Mouse (Mus musculus) erythroblast, adult 5-6 weeks (primary cell): ENCODE results near the gene Atp5g1. TPM values are rescaled to one million over a fixed set of nuclear protein-coding genes. Genes with fewer than 3 reads are reported as not detected.
"Not testable (repeated sequence)": the region's sequence is repeated elsewhere in the genome, so short reads cannot be mapped to it uniquely, and the experiment has no call there.

Experiments
- ATAC-seq: replicated peaks from 2 replicates; pipeline ENCODE4 v1.8.0; 2016; ENCODE audit warnings: moderate number of reproducible peaks, mild to moderate bottlenecking, moderate TSS enrichment, inconsistent platforms; ENCODE audit not compliant: poor library complexity, low FRiP score, severe bottlenecking
- total RNA-seq, 2 experiments: library from RNA; stranded (forward) in 1 of 2; stranded (reverse) in 1 of 2; fragments of 150-400 nt in 1 of 2; fragments of 200-764, 138-1000 nt in 1 of 2; gene quantifications; 2 replicates each; pipeline versions ENCODE4 v1.2.3 to v1.2.4; 2015 to 2017; ENCODE audit warnings: low replicate concordance in 2 of 2

Gene Atp5g1
- total RNA-seq (2015; ENCODE audit: low replicate concordance): 127 and 128 TPM in 2 replicates
- 4.8 and 21.7 TPM in 2 replicates for total RNA-seq (2017; ENCODE audit: low replicate concordance)

DNA sequence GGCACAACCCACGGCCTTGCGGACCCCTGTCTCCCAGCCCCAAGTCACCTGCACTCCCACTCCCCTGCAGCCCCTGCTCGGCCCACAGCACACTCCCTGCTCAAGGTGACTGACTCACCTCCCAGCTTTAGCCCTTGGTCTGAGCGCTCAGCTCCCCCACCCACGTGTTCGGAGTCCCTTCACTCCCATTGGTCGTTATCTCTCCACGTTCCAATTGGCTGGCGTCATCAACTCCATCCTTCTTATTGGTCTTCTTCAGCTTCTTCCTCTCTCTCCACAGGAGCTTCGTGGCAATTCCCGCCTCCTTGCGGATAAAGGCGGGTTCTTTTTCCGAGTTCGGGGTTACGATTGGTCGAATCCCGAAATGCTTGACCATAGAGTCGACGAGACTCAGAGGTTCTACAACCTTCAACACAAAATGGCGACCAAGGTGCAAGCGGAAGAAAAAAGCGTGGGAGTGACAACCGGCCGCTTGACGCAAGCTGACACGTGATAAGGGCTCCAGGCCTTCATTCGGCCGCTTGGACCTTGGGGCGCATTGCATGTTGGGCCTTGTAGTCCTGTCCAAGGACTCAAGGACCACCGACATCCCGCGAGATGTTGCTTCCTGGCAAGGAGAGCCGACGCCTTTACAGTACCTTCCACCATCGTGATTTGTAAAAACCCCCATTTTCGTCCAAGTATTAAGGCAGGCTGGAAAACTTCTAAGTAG is at the start of gene Atp5g1:
Gene Atp5g1, minus strand, starts transcription at position 162 of the 712 bp plus-strand sequence.
- ATAC-seq: peak; percentile 95

DNA sequence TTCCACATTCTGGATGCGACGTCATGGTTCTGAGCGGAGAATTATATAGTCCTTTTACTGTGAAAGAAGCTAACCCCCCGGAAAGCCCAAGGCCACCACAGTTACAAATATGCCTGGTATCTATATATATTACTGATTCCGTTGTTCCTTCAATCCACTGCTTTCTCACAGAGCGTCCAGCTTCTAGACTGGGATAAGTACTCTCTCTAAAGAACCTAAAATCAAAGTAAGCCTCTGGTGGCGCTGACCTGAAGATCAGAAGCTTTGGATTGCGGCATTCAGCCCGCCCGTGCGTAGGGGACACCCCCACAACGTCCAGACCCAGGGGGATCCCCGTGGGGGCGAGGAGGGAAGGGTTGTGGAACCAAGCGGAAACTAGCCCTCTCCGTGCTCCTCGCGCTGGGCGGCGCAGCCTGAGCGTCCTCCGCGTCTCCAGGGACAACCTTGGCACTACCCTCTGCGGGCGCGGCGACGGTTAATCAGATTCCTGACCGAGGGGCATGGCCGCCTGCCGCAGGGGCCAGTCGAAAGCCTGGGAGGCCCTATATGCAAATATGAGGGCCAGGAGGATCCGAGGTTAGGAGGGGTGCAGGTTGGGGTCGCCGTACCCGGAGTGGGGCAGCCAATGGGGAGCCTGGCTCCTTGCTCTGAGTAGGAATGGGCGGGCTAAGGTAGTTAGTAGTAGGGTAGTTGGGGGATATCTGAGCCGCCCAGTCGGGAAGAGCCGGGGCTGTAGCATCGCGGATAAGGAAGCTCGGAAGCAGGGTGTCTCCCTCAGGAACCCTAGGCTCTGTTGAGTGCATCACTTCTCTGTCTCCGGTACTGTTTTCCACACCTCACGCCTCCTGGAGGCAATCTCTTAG is 48.8 kb upstream of the Atp5g1 start:
- ATAC-seq: no peak

DNA sequence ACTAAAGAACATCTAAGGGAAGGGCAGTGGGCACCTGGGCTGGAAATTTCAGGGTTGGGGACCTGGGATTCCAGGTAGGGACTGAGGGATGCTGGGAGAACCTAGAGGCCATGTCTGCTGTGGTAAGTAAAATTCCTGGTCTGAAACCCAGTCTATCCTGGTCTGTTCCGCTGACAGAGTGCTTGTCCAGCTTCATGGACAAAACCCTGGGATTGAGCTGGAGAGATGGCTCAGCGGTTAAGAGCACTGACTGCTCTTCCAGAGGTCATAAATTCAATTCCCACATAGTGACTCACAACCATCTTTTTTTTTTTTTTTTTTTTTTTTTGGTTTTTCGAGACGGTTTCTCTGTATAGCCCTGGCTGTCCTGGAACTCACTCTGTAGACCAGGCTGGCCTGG is 47.3 kb upstream of the Atp5g1 start:
- ATAC-seq: not testable (repeated sequence)

DNA sequence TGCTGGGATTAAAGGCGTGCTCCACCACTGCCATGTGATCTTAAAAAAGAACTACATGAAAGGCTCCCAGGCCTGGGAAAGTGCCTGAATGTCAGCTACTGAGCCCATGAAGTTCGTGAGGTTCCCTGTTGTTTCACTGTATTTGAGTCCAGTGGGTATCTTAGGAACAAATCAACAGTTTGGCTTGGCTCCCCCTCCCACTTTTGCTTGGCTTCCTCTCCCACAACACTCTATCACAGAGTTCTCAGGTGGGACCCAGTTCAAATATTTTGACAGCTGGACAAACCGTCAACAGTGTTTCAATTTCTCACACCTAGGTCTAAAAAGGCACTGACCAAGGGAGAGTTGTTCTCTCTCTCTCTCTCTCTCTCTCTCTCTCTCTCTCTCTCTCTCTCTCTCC is 43.9 kb upstream of the Atp5g1 start:
- no peak for ATAC-seq

DNA sequence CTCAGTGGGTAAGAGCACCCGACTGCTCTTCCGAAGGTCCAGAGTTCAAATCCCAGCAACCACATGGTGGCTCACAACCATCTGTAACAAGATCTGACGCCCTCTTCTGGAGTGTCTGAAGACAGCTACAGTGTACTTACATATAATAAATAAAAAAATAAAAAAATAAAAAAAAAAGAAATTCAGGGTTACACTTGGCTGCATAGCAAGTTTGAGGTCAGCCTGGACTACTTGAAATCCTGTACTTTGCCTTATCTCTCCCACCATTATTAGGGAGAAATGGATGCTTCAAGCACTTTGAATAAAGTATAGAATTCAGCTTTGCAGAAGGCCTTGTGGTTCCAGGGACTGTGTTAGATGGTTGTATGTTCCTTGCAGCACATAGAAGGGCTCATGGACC is 41.5 kb upstream of the Atp5g1 start:
- not testable (repeated sequence) for ATAC-seq

DNA sequence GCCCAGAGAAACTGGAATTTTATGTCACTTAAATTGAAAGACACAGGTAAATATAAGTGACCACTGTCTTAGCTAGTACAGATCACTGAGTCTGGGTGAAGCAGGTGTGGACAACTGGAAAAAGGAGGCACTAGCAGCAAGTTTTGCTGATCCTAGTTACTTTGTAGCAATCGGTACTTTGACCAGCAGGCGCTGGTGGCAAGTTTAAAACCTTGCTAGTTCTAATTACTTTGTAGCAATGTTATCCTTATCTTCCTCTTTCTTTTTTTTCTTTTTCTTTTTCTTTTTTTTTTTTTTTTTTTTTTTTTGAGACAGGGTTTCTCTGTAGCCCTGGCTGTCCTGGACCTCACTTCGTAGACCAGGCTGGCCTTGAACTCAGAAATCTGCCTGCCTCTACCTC is 40.6 kb upstream of the Atp5g1 start:
- ATAC-seq: no peak

DNA sequence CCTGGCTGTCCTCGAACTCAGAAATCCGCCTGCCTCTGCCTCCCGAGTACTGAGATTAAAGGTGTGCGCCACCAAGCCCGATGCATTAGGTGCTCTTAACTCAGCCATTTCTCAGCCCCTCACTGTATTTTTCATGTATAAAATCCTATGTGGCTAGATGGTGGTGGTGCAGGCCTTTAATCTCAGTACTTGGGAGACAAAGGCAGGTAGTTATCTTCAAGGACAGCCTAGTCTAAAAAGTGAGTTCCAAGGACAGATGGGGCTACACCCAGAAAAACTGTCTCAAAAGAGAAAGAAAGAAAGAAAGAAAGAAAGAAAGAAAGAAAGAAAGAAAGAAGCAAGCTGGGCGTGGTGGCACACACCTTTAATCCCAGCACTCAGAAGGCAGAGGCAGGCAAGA is 39.9 kb upstream of the Atp5g1 start:
- ATAC-seq: no peak

GRCm38 (mm10) chr11:96114077-96114476 is 38.6 kb upstream of the Atp5g1 start:
- no peak for ATAC-seq

- no peak for ATAC-seq
Observed at GRCm38 (mm10) chr11:96111751-96112150, 36.3 kb upstream of the Atp5g1 start, which contains the start of gene Calcoco2. TSS of gene Calcoco2 (minus strand) at chr11:96111964.

GRCm38 (mm10) chr11:96110950-96111349 is 35.5 kb upstream of the Atp5g1 start:
- ATAC-seq: not testable (repeated sequence)

DNA sequence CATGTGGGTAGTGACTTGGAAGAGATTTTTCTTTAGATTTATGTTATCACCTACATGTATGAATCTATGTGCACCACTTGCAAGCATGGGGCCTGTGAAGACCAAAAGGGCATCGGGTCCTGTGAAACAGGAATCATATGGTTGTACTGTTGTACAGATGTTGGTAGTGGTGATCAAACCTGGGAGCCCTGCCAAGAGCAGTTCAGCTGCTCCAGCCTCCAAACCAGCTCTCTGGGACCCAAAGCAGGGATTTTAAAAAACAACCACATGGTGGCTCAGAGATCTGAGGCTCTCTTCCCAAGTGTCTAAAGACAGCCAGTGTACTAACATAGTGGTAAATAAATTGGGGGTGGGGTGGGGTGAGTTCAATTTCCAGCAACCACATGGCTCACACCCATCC is 32.9 kb upstream of the Atp5g1 start:
- ATAC-seq: no peak

GRCm38 (mm10) chr11:96093361-96093760 is 17.9 kb upstream of the Atp5g1 start:
- ATAC-seq: peak; percentile 82

DNA sequence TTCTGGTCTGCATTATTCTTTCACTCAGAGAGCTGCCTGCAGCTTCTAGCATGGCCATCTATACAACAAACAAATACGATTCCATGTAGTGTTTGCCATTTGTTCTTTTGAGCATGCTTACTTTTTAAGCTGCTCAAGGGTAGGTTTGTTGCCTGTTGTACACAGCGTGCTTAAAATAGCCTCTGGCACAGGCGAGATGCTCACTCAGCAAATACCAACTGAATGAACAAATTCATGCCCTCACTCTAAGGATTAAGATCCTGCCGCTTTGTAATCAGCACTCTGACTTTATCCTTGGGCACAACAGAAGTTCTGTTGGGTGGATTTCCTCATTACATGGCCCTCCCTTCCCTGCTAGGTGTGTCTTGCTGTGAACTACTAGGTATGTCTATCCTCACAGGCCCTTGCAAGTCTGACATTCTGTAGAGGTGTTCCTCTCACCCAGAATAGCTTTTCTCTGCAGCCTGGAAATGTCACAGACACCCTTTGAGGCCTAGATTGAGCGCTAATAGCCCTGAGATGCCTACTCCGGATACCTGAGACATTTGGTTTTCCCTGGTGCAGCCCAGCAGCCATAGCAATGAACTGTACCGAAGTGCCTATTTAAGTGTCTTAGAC is 17.3 kb upstream of the Atp5g1 start:
- ATAC-seq: no peak; the same call in 1 of the 2 replicates

DNA sequence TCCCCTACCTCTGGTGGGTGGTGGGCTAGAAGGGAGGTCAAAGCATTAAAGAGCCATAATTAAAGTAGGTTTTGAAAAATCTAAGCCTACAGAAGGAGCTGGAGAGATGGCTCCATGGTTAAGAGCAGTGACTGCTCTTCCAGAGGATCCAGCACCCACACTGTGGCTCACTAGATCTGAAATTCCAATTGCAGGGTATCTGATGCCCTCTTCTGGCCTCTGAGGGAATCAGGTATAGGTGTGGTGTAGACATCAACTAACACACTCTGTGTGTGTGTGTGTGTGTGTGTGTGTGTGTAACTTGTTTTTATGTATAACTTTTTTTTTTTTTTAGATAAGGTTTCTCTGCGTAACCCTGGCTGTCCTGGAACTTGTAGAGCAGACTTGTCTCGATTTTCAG is 15.6 kb upstream of the Atp5g1 start:
- no peak for ATAC-seq

DNA sequence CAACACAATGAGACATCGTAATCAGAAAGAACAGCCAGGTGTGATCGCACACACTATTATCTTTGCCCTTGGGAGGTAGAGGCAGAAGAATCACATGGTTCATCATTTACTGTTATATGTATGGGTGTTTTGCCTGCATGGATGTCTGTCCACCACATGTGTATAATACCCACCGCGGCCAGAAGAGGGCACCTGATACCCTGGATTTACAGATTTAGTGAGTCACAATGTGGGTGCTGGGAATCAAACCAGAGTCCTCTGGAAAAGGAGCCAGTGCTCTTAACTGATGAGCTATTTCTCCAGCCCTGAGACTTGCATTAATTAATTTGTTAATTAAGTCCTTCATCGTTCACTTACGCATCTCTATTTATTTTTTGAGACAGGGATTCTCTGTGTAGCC is 12.5 kb upstream of the Atp5g1 start:
- ATAC-seq: no peak

DNA sequence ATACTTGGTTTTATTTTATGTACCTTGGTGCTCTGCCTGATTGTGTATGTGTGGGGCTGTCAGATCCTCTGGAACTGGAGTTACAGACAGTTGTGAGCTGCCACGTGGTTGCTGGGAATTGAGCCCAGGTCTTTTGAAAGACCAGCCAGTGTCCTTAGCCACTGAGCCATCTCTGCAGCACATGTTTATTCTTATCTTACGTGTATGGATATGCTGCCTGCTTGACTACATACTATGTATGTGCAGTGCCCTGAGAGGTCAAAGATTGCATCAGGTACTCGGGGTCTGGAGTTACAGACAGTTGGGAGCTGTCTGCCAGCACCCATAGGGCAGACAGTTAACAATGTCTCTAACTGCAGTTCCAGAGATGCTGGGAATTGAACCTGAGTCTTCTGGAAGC is 7.2 kb upstream of the Atp5g1 start:
- ATAC-seq: no peak

- no peak for ATAC-seq
Observed at GRCm38 (mm10) chr11:96080736-96081135, 5.3 kb upstream of the Atp5g1 start.

DNA sequence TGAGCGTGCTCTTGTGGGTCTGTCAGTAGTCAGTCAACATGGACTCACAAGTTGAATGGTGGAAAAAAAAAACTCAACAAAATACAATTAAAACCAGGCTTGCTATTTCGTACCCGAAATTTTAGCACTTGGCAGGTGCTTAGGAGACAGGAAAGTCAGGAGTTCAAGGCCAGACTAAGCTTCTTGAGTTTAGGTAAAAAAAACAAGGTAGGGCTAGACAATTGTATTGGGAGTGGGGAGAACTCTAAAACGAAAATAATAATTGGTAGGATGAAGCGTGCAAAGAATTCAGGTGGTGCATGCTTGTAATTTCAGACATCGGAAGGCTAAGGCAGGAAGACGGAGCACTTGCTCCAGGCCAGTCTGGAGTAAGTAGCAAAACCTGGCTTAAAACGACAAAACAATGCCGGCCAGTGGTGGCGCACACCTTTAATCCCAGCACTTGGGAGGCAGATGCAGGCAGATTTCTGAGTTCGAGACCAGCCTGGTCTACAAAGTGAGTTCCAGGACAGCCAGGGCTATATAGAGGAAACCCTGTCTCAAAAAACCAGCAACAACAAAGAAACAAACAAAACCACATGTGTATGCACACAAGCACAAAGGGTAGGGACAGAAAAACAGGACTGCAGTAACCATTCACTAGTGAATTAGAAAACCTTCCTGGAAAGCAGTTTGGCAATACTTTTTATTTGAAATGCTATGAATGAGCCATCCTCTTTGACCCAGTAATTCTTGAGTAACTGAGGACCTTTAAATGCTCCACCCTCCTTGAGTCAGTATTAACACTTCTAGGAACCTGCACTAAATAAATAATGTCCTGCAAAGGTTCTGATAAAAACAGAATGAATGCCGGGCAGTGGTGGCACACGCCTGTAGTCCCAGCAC is 993 bp upstream of the Atp5g1 start:
- ATAC-seq: no peak

GRCm38 (mm10) chr11:96075177-96075508 is 327 bp downstream of the Atp5g1 start:
- peak; percentile 1 for ATAC-seq
